Mouse (Mus musculus): ENCODE measurements at regions not wholly inside any gene's neighbourhood (a gene's known extent, or its start where the extent isn't known, plus 50 kb on each side); places are given as distances from the start of the nearest gene placed in this dataset.
A peak's percentile ranks its signal among the peaks of the same experiment; 100 is the strongest.

DNA sequence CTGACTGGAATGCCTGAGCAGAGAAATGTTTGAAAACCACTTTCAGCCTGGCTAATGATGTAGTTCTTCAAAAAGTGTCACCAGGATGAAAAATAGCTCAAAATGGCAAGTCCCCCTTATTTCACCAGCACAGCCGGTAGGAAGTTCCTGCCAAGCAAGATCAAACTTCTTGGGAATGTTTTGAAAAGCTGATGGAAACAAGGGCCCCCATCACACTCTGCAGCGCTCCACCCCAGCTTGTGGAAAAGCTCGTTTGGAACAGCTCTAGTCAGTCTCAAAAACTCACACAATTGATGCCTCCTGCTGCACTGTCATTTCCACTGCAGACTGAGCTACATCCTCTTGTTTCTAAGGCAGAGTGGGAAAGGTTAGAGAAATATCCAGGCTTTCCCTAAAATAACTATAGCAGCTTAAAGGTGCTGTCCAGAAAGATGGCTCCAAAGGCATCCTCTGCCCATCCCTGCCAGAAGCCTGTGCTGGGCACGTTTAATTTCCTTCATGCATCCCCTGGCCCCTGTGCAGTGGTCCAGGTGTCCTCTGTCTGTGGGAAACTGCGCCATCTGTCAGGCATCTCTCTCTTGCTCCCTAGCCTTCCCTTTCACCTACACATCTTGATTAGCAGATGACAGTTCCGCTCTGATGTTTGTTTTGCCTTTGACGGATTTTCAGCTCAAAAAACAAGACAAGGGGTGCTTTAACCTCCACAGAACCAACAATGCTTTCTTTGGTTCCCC lies 78.6 kb upstream of the Kcna3 start:
- Histone ChIP-seq H3K4me3 (ENCODE audit: control insufficient read depth, insufficient read depth, low read length) (no peak overlapping the region), H3K4me1 (replicated peaks; ENCODE audit: control insufficient read depth, insufficient read depth, low read length) (no peaks in the 10 kb centered on the region), H3K27me3 (ENCODE audit: control insufficient read depth, insufficient read depth, low read length) (no peaks in the 10 kb centered on the region), H3K36me3 (ENCODE audit: control insufficient read depth, insufficient read depth, low read length) (no peaks in the 10 kb centered on the region), H3K27ac (ENCODE audit: control insufficient read depth, insufficient read depth, low read length) (no peak overlapping the region)
- DNase-seq: no peak
- TF ChIP-seq CTCF (IDR thresholded peaks at IDR 0.05; ENCODE audit: borderline replicate concordance, control insufficient read depth, extremely low read depth, insufficient read depth, low read length, poor library complexity): no peak
- TF ChIP-seq POLR2A (IDR thresholded peaks at IDR 0.05; ENCODE audit: control insufficient read depth, extremely low read depth, insufficient read depth, low read length, poor library complexity): no peak
- WGBS: 46% methylated on average over 7 of the region's 7 CpGs

DNA sequence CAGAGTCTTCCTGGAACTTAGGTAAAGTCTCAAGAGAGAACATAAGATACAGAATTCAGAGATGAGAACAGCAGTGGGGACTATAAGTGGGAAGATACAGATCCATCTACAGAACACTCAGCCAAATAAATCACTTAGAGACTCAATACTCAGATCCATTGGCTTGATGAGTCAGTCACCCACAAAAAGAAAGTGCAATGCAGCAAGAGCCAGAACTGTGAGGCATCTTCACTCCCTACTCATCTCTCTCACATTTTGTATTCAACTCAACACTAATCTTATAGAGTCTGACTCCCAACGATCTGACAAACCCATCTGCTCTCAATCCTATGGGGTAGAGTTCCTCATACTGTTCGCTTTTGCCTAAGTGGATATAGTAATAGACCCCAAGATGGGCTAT lies 77.8 kb upstream of the Kcna3 start:
- Histone ChIP-seq H3K36me3 (ENCODE audit: control insufficient read depth, insufficient read depth, low read length) (no peaks in the 10 kb centered on the region), H3K27ac (ENCODE audit: control insufficient read depth, insufficient read depth, low read length) (no peak overlapping the region), H3K4me1 (replicated peaks; ENCODE audit: control insufficient read depth, insufficient read depth, low read length) (no peaks in the 10 kb centered on the region), H3K4me3 (ENCODE audit: control insufficient read depth, insufficient read depth, low read length) (no peak overlapping the region), H3K27me3 (ENCODE audit: control insufficient read depth, insufficient read depth, low read length) (no peaks in the 10 kb centered on the region)
- no peak for TF ChIP-seq POLR2A (IDR thresholded peaks at IDR 0.05; ENCODE audit: control insufficient read depth, extremely low read depth, insufficient read depth, low read length, poor library complexity)
- TF ChIP-seq CTCF (IDR thresholded peaks at IDR 0.05; ENCODE audit: borderline replicate concordance, control insufficient read depth, extremely low read depth, insufficient read depth, low read length, poor library complexity): no peak
- WGBS: 82% methylated on average over 2 of the region's 2 CpGs
- DNase-seq: no peak

DNA sequence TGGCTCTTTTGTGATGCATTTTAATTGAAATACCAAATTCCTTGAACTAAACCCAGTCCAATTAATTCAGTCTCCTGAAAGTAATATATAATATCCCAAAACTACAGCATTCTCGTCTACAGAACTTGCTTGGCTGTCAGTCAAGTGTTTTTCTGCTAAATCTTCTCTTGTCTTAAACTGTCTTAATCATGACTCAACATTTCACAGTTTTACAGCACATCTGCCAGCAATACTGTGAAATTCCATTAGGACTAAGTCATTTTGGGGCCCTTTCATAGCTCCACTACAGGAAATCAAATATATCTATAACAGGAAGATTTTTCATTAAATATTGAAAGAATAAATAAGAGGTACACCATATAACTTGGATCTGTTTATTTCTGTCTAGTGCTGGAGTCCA lies 75.4 kb upstream of the Kcna3 start:
- H3K4me3 ChIP-seq (ENCODE audit: control insufficient read depth, insufficient read depth, low read length): no peak overlapping the region
- 78% methylated on average over 1 of the region's 1 CpGs for WGBS
- DNase-seq: no peak
- H3K27me3 ChIP-seq (ENCODE audit: control insufficient read depth, insufficient read depth, low read length): no peaks in the 10 kb centered on the region
- no peaks in the 10 kb centered on the region for H3K36me3 ChIP-seq (ENCODE audit: control insufficient read depth, insufficient read depth, low read length)
- no peak overlapping the region for H3K27ac ChIP-seq (ENCODE audit: control insufficient read depth, insufficient read depth, low read length)
- TF ChIP-seq POLR2A (IDR thresholded peaks at IDR 0.05; ENCODE audit: control insufficient read depth, extremely low read depth, insufficient read depth, low read length, poor library complexity) (no peak), CTCF (IDR thresholded peaks at IDR 0.05; ENCODE audit: borderline replicate concordance, control insufficient read depth, extremely low read depth, insufficient read depth, low read length, poor library complexity) (no peak)
- no peaks in the 10 kb centered on the region for H3K4me1 ChIP-seq (replicated peaks; ENCODE audit: control insufficient read depth, insufficient read depth, low read length)

DNA sequence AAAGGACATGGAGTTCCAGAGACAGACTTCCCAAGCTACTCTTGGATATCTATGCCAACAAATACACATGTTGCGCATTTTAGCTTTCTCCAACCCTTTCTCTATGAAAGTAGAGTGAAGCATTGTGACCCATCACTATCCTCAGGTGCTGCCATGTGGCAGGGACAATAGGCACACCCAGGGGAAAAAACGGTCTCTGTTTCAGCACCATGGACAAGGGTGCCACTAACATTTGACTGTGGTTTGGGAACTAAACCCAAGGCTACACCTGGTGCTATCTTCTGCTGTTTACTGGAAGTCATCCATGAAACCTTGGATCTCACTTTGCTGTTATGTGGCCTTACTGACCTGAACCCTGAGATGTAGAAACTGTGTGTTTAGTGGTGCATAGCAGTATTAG lies 73.5 kb upstream of the Kcna3 start:
- DNase-seq: peak; percentile 28
- Histone ChIP-seq H3K36me3 (ENCODE audit: control insufficient read depth, insufficient read depth, low read length) (no peaks in the 10 kb centered on the region), H3K27me3 (ENCODE audit: control insufficient read depth, insufficient read depth, low read length) (no peaks in the 10 kb centered on the region), H3K4me1 (replicated peaks; ENCODE audit: control insufficient read depth, insufficient read depth, low read length) (no peaks in the 10 kb centered on the region), H3K4me3 (ENCODE audit: control insufficient read depth, insufficient read depth, low read length) (no peak overlapping the region), H3K27ac (ENCODE audit: control insufficient read depth, insufficient read depth, low read length) (no peak overlapping the region)
- TF ChIP-seq POLR2A (IDR thresholded peaks at IDR 0.05; ENCODE audit: control insufficient read depth, extremely low read depth, insufficient read depth, low read length, poor library complexity): no peak
- no peak for TF ChIP-seq CTCF (IDR thresholded peaks at IDR 0.05; ENCODE audit: borderline replicate concordance, control insufficient read depth, extremely low read depth, insufficient read depth, low read length, poor library complexity)
- 50% methylated on average over 2 of the region's 2 CpGs for WGBS

DNA sequence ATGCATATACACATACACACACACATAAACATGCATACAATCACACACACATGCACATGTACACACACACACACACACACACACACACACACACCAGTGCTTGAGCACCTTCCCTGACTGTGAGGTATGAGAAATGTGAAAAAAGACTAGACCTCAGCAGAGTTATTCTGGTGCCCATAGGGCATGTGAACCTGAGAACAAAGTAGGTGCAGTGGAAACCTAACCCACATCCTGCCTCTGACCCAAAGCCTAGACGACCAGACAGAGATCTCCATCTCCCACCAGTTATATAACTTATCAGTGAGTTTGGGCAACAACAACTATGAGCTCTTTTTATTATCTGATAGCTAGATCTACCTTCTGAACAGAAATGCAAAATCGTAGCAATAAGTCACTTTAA lies 69.8 kb upstream of the Kcna3 start:
- TF ChIP-seq POLR2A (IDR thresholded peaks at IDR 0.05; ENCODE audit: control insufficient read depth, extremely low read depth, insufficient read depth, low read length, poor library complexity): no peak
- no peak for TF ChIP-seq CTCF (IDR thresholded peaks at IDR 0.05; ENCODE audit: borderline replicate concordance, control insufficient read depth, extremely low read depth, insufficient read depth, low read length, poor library complexity)
- 12% methylated on average over 2 of the region's 2 CpGs for WGBS

DNA sequence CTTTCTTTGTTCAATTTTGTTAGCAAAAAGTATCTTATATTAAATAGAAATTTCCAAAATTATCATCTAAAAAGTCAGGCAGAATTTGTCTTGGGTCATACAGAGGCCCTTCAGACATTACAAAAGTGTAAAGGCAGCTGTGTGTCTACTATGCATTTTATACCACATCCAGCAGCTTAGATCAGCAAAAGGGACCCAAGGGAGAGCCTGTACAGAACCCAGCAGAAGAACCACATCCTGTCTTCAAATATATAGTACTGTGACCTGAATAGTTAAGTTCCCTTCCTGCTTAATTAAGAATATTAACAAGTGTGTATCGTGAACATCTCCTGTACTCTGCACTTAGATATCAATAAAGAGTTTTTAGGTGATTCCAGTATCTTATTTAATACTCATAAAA lies 68.5 kb upstream of the Kcna3 start:
- no peak overlapping the region for H3K4me3 ChIP-seq (ENCODE audit: control insufficient read depth, insufficient read depth, low read length)
- H3K36me3 ChIP-seq (ENCODE audit: control insufficient read depth, insufficient read depth, low read length): no peaks in the 10 kb centered on the region
- DNase-seq: no peak
- 58% methylated on average over 1 of the region's 1 CpGs for WGBS
- no peak overlapping the region for H3K27ac ChIP-seq (ENCODE audit: control insufficient read depth, insufficient read depth, low read length)
- no peaks in the 10 kb centered on the region for H3K4me1 ChIP-seq (replicated peaks; ENCODE audit: control insufficient read depth, insufficient read depth, low read length)
- TF ChIP-seq POLR2A (IDR thresholded peaks at IDR 0.05; ENCODE audit: control insufficient read depth, extremely low read depth, insufficient read depth, low read length, poor library complexity) (no peak), CTCF (IDR thresholded peaks at IDR 0.05; ENCODE audit: borderline replicate concordance, control insufficient read depth, extremely low read depth, insufficient read depth, low read length, poor library complexity) (no peak)
- no peaks in the 10 kb centered on the region for H3K27me3 ChIP-seq (ENCODE audit: control insufficient read depth, insufficient read depth, low read length)

More for the DNA sequence above, 69.8 kb upstream of the Kcna3 start:
- Histone ChIP-seq H3K36me3 (ENCODE audit: control insufficient read depth, insufficient read depth, low read length) (no peaks in the 10 kb centered on the region), H3K27me3 (ENCODE audit: control insufficient read depth, insufficient read depth, low read length) (no peaks in the 10 kb centered on the region), H3K4me3 (ENCODE audit: control insufficient read depth, insufficient read depth, low read length) (no peak overlapping the region), H3K27ac (ENCODE audit: control insufficient read depth, insufficient read depth, low read length) (no peak overlapping the region), H3K4me1 (replicated peaks; ENCODE audit: control insufficient read depth, insufficient read depth, low read length) (no peaks in the 10 kb centered on the region)
- peak; percentile 14 for DNase-seq

Data from thymus, adult 2 months (tissue).